ENCODE assay signal across 12 mouse cellular contexts in genomic region chr15:30709026-30709753, GRCm38 (mm10).
DNase-seq lines count a peak whose midpoint lies in the region; ATAC-seq lines count a peak whose summit lies in the region.
"Had no signal": no experiment of that assay in that cellular context is flagged by ENCODE, and none has a peak within 500 bp of the region (broad histone marks: within the 10 kb centered on the region; RNA-seq: fewer than 3 reads in every experiment).

No protein-coding gene starts in this region.

- peak; percentile 22 to 23 for DNase-seq in cerebellum, adult 18-20 months
- DNase-seq in cerebellum, adult 9-11 months, result no peak
- peak; percentile 64 for DNase-seq in left cerebral cortex, adult 11 months (ENCODE audit: low spot score)
- no peak for DNase-seq in left cerebral cortex, postnatal 4 days
- no peak for DNase-seq in embryonic facial prominence, embryonic 10.5 days (ENCODE audit: low spot score)
- DNase-seq: gastrocnemius, postnatal 36 days; heart, postnatal 4 days; layer of hippocampus, postnatal 36 days; lung, adult 2 months had no signal

- H3K4me1 ChIP-seq in intestine, embryonic 16.5 days (ENCODE audit: control insufficient read depth, insufficient read depth, low read length), result no peaks in the 10 kb centered on the region
- peaks cover 9% of the 10 kb centered on the region; the same call in 1 of the 2 replicates for H3K4me1 ChIP-seq in neural tube, embryonic 15.5 days
- H3K4me1 ChIP-seq in embryonic facial prominence, embryonic 10.5 days, result no peaks in the 10 kb centered on the region

- peak; percentile 62 for ATAC-seq in intestine, embryonic 16.5 days
- peak; percentile 34 for ATAC-seq in neural tube, embryonic 15.5 days (ENCODE audit: low FRiP score)
- ATAC-seq in monocyte, adult 5-6 weeks (replicated peaks; ENCODE audit: insufficient number of reproducible peaks, low FRiP score, low TSS enrichment, poor library complexity, severe bottlenecking), result no peak

- H3K4me2 ChIP-seq in intestine, embryonic 16.5 days (ENCODE audit: low read depth, low read length), result no peak overlapping the region
- no peak overlapping the region for H3K4me2 ChIP-seq in neural tube, embryonic 15.5 days

- H3K27me3 ChIP-seq in intestine, embryonic 16.5 days (replicated peaks; ENCODE audit: control insufficient read depth, insufficient read depth, low read length), result no peaks in the 10 kb centered on the region
- no peaks in the 10 kb centered on the region for H3K27me3 ChIP-seq in neural tube, embryonic 15.5 days (replicated peaks)
- no peaks in the 10 kb centered on the region for H3K27me3 ChIP-seq in embryonic facial prominence, embryonic 10.5 days (replicated peaks; ENCODE audit: low read depth, poor library complexity, severe bottlenecking)

- WGBS in intestine, embryonic 16.5 days, result 76% methylated on average over 10 of the region's 10 CpGs
- WGBS in neural tube, embryonic 15.5 days, result 37% methylated on average over 10 of the region's 10 CpGs
- WGBS in embryonic facial prominence, embryonic 10.5 days, result 87% methylated on average over 10 of the region's 10 CpGs

- H3K27ac ChIP-seq in intestine, embryonic 16.5 days (ENCODE audit: low read length), result no peak overlapping the region
- peak overlapping the region; percentile 41 for H3K27ac ChIP-seq in neural tube, embryonic 15.5 days (replicated peaks)
- H3K27ac ChIP-seq in embryonic facial prominence, embryonic 10.5 days (replicated peaks), result no peak overlapping the region

- intact Hi-C loops in left cerebral cortex, postnatal 4 days (cut with DNase I), result no loop called here

- no peaks in the 10 kb centered on the region for H3K36me3 ChIP-seq in intestine, embryonic 16.5 days (ENCODE audit: control insufficient read depth, insufficient read depth, low read length)
- H3K36me3 ChIP-seq in neural tube, embryonic 15.5 days, result no peaks in the 10 kb centered on the region
- H3K36me3 ChIP-seq in embryonic facial prominence, embryonic 10.5 days (replicated peaks), result no peaks in the 10 kb centered on the region

- H3K9ac ChIP-seq in intestine, embryonic 16.5 days (ENCODE audit: low read depth, low read length), result no peak overlapping the region
- H3K9ac ChIP-seq in neural tube, embryonic 15.5 days (replicated peaks), result no peak overlapping the region

- no peaks in the 10 kb centered on the region for H3K9me3 ChIP-seq in intestine, embryonic 16.5 days (ENCODE audit: control insufficient read depth, low read length)
- no peaks in the 10 kb centered on the region for H3K9me3 ChIP-seq in neural tube, embryonic 15.5 days (replicated peaks)
- no peaks in the 10 kb centered on the region for H3K9me3 ChIP-seq in embryonic facial prominence, embryonic 10.5 days

- no peak overlapping the region for H3K4me3 ChIP-seq in intestine, embryonic 16.5 days (ENCODE audit: low read length)
- no peak overlapping the region for H3K4me3 ChIP-seq in neural tube, embryonic 15.5 days (replicated peaks)
- H3K4me3 ChIP-seq in embryonic facial prominence, embryonic 10.5 days, result no peak overlapping the region

Comparison
In these comparisons a context has a peak if more than half of its experiments do, and no peak if none do; other contexts are left out.
1. DNase-seq: peak in cerebellum, adult 18-20 months (2 of 2) and left cerebral cortex, adult 11 months (single experiment); none in cerebellum, adult 9-11 months (single experiment), left cerebral cortex, postnatal 4 days (single experiment) and embryonic facial prominence, embryonic 10.5 days (single experiment).